Mouse (Mus musculus) intestine, embryonic 16.5 days (tissue): ENCODE measurements at regions not wholly inside any gene's neighbourhood (a gene's known extent, or its start where the extent isn't known, plus 50 kb on each side); places are given as distances from the start of the nearest gene placed in this dataset.
A peak's percentile ranks its signal among the peaks of the same experiment; 100 is the strongest.

Experiments used
- ATAC-seq: fragments of 200-750 bp; cut with Nextera tagmentation; 2 replicates; pipeline ENCODE4 v1.8.0; 2017; ENCODE audit warnings: moderate TSS enrichment, moderate library complexity
- H3K27ac ChIP-seq: fragments of 300-500 bp; sonication (generic); 2 replicates; pipeline ENCODE4 v1.5.1; 2014; ENCODE audit warnings: mild to moderate bottlenecking, low read length
- H3K27me3 ChIP-seq: fragments of 300-500 bp; sonication (generic); replicated peaks from 2 replicates; pipeline ENCODE4 v1.6.1; 2014; ENCODE audit warnings: low read length, control low read depth, mixed read lengths; ENCODE audit not compliant: control insufficient read depth, insufficient read depth
- H3K36me3 ChIP-seq: fragments of 300-500 bp; sonication (generic); 2 replicates; pipeline ENCODE4 v1.6.1; 2014; ENCODE audit warnings: low read length, control low read depth; ENCODE audit not compliant: control insufficient read depth, insufficient read depth
- H3K4me1 ChIP-seq: fragments of 300-500 bp; sonication (generic); 2 replicates; pipeline ENCODE4 v1.6.1; 2014; ENCODE audit warnings: low read length, control low read depth, mixed read lengths; ENCODE audit not compliant: control insufficient read depth, insufficient read depth
- H3K4me2 ChIP-seq: fragments of 300-500 bp; sonication (generic); 2 replicates; pipeline ENCODE4 v1.6.1; 2014; ENCODE audit warnings: low read depth, low read length, control low read depth
- H3K4me3 ChIP-seq: fragments of 300-500 bp; sonication (generic); 2 replicates; pipeline ENCODE4 v1.5.1; 2014; ENCODE audit warnings: mild to moderate bottlenecking, low read length
- H3K9ac ChIP-seq: fragments of 300-500 bp; sonication (generic); 2 replicates; pipeline ENCODE4 v1.6.1; 2014; ENCODE audit warnings: low read depth, low read length
- H3K9me3 ChIP-seq: fragments of 300-500 bp; sonication (generic); 2 replicates; pipeline ENCODE4 v1.6.1; 2016; ENCODE audit warnings: low read length, control low read depth; ENCODE audit not compliant: control insufficient read depth
- WGBS: fragments of 180-500 bp; shearing (Covaris S2); extraction: QIAGEN DNeasy Blood & Tissue Kit; methylation state at CpG from one replicate; pipeline ENCODE4 v1.1.7; 2014; 5-methylcytosine and 5-hydroxymethylcytosine counted together

DNA sequence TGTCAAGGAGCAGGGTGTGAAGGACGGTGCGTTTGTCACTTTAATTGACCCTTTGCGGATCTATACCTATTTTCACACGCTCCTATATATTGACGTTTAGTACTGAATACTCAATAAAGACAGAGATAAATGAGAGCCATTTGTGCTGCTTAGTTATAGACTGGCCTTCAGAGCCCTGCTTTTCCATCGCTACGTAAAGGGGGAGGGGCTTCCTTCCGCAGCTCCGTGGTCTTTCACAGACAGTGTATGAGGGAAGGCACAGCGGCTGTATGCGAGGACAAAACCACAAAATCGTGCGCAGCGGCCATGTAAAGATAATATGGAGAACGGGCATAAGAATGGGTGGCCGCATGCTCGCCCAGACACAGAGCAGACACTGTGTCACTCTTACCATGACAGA, 58.4 kb upstream of the Pced1b start:
- H3K4me3 ChIP-seq, result no peak overlapping the region
- H3K9me3 ChIP-seq, result no peaks in the 10 kb centered on the region
- H3K27ac ChIP-seq, result no peak overlapping the region
- H3K4me1 ChIP-seq, result no peaks in the 10 kb centered on the region
- no peak overlapping the region for H3K9ac ChIP-seq
- H3K36me3 ChIP-seq, result no peaks in the 10 kb centered on the region
- 82% methylated on average over 17 of the region's 17 CpGs for WGBS
- H3K4me2 ChIP-seq, result no peak overlapping the region
- ATAC-seq, result no peak
- no peaks in the 10 kb centered on the region for H3K27me3 ChIP-seq

- no peak for ATAC-seq
These were observed 59.1 kb upstream of the Pced1b start for GRCm38 (mm10) chr15:97187831-97188230.

GRCm38 (mm10) chr15:97186034-97186433, 60.9 kb upstream of the Pced1b start:
- Histone ChIP-seq H3K9ac (no peak overlapping the region), H3K4me1 (peaks cover 2% of the 10 kb centered on the region; the same call in 1 of the 2 replicates), H3K4me2 (no peak overlapping the region), H3K9me3 (no peaks in the 10 kb centered on the region), H3K27me3 (no peaks in the 10 kb centered on the region), H3K36me3 (no peaks in the 10 kb centered on the region), H3K4me3 (no peak overlapping the region), H3K27ac (no peak overlapping the region)
- 62% methylated on average over 8 of the region's 8 CpGs for WGBS
- no peak for ATAC-seq

More at GRCm38 (mm10) chr15:97187831-97188230, 59.1 kb upstream of the Pced1b start:
- no peak overlapping the region for H3K4me3 ChIP-seq
- H3K9ac ChIP-seq, result no peak overlapping the region
- peaks cover under 1% of the 10 kb centered on the region; the same call in 1 of the 2 replicates for H3K4me1 ChIP-seq
- H3K27me3 ChIP-seq, result no peaks in the 10 kb centered on the region
- no peaks in the 10 kb centered on the region for H3K9me3 ChIP-seq
- WGBS, result 32% methylated on average over 3 of the region's 3 CpGs
- no peak overlapping the region for H3K4me2 ChIP-seq
- H3K27ac ChIP-seq, result no peak overlapping the region
- H3K36me3 ChIP-seq, result no peaks in the 10 kb centered on the region

GRCm38 (mm10) chr15:97182617-97183038, 64.3 kb upstream of the Pced1b start:
- ATAC-seq, result peak; percentile 74

DNA sequence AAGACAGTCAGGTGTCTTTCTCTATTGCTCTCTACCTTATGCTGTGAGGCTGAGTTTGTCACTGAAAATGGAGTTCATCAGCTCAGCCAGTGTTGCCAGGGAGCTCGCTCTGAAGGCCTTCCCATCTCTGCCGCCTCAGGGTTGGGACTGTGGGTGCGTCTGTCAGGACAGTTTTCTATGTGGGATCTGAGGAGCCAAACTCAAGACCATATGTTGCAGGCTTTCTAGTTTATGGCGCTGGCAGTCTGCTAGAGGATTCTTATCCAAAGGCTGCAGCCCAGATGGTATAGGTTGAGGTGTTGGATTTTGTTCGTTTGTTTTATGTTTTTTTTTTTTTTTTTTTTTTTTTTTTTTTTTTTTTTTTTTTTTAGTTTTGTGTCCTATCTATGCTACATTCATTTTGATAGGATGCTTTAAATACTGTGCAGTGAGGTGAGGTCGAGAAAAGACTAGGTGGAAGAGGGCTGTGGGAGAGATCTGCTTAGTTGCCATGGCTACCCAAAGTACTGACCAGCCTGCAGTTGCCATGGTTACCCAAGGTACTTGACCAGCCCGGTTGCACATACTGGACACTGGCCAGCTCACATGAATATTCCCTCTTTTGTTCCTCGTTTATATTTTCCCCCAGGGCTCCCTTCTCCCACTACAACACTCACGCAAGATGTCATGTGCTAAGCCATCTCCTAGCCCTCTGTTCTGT, 65.8 kb upstream of the Pced1b start:
- 55% methylated on average over 9 of the region's 9 CpGs for WGBS
- H3K4me2 ChIP-seq, result no peak overlapping the region
- no peak overlapping the region for H3K4me3 ChIP-seq
- no peak overlapping the region for H3K9ac ChIP-seq
- ATAC-seq, result no peak
- no peaks in the 10 kb centered on the region for H3K9me3 ChIP-seq
- H3K27ac ChIP-seq, result no peak overlapping the region
- H3K36me3 ChIP-seq, result no peaks in the 10 kb centered on the region
- H3K27me3 ChIP-seq, result no peaks in the 10 kb centered on the region
- peaks cover 2% of the 10 kb centered on the region; the same call in 1 of the 2 replicates for H3K4me1 ChIP-seq

More at GRCm38 (mm10) chr15:97182617-97183038, 64.3 kb upstream of the Pced1b start:
- Histone ChIP-seq H3K4me3 (no peak overlapping the region), H3K9me3 (no peaks in the 10 kb centered on the region), H3K27me3 (no peaks in the 10 kb centered on the region), H3K4me1 (peaks cover 2% of the 10 kb centered on the region; the same call in 1 of the 2 replicates), H3K36me3 (no peaks in the 10 kb centered on the region), H3K9ac (no peak overlapping the region), H3K4me2 (no peak overlapping the region), H3K27ac (no peak overlapping the region)
- WGBS, result 34% methylated on average over 9 of the region's 9 CpGs

DNA sequence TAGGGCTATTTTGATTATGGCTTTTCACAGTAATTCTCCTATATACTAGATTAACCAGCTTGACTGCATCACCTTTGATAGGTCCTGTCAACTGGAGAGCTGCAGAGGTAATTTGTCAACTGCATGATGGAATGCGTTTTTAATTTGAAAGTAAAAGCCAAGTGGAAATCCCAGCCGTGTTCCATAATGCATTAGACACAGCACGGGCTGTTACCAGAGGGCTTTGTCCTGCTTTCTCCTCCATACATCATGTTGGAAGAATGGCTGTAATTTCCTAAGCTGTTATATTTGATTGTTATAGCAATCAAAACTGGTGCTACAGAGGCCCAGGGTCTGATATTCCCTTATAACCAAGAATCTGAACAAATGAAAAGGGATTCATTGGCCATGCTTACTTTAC, 68.6 kb upstream of the Pced1b start:
- 59% methylated on average over 3 of the region's 3 CpGs for WGBS

DNA sequence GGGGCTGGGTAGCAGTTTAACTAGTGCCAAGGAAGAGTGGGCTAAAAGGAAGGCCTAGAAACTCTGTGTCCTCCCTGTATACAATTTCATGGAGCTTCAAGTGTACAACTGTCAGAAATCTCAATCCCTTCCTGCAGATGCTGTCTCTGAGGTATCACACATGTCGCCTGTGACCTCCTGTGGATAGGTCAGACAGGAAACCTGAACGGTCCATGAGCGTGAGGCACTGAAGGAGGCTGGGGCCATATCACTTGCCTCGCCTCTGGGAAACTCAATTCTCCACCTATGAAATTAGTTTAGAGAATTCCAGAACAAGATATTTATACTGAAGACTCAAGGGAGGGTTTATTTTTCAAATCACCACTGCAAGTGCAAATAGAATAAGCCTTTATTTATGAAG, 69.1 kb upstream of the Pced1b start:
- H3K9me3 ChIP-seq, result no peaks in the 10 kb centered on the region
- peaks cover 15% of the 10 kb centered on the region; the same call in 1 of the 2 replicates for H3K4me1 ChIP-seq
- H3K27ac ChIP-seq, result no peak overlapping the region
- 63% methylated on average over 4 of the region's 4 CpGs for WGBS
- H3K4me2 ChIP-seq, result no peak overlapping the region
- no peaks in the 10 kb centered on the region for H3K27me3 ChIP-seq
- H3K36me3 ChIP-seq, result no peaks in the 10 kb centered on the region
- no peak overlapping the region for H3K9ac ChIP-seq
- no peak for ATAC-seq
- H3K4me3 ChIP-seq, result no peak overlapping the region

More for the DNA sequence above, 68.6 kb upstream of the Pced1b start:
- no peaks in the 10 kb centered on the region for H3K9me3 ChIP-seq
- no peaks in the 10 kb centered on the region for H3K36me3 ChIP-seq
- no peaks in the 10 kb centered on the region for H3K27me3 ChIP-seq
- no peak overlapping the region for H3K4me2 ChIP-seq
- peaks cover 15% of the 10 kb centered on the region; the same call in 1 of the 2 replicates for H3K4me1 ChIP-seq
- H3K9ac ChIP-seq, result no peak overlapping the region
- no peak overlapping the region for H3K4me3 ChIP-seq
- ATAC-seq, result no peak
- no peak overlapping the region for H3K27ac ChIP-seq

DNA sequence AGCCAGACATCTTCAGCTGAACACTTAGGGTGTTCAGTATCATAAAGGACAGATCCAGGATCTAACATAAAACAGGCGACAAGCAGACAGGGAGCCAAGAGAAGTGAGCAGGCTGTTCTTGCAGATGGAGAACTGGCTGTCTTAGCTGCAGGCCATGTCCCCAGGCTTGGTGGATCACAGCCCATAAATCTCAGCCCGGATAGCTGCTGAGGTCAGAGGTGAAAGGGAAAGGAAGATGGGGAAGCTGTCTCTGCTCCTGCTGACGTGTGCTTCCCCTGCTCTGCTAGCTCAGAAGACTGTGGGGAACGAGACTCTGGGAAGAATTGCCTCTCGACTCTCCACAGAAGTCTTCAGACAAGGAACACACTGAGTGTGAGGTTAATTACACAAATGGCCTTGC, 71.9 kb upstream of the Pced1b start:
- Histone ChIP-seq H3K27me3 (no peaks in the 10 kb centered on the region), H3K27ac (peak overlapping the region; percentile 34; the same call in 1 of the 2 replicates), H3K4me2 (no peak overlapping the region), H3K36me3 (no peaks in the 10 kb centered on the region), H3K9me3 (no peaks in the 10 kb centered on the region), H3K9ac (no peak overlapping the region), H3K4me1 (peaks cover 13% of the 10 kb centered on the region; the same call in 1 of the 2 replicates), H3K4me3 (no peak overlapping the region)
- WGBS, result 23% methylated on average over 5 of the region's 5 CpGs
- peak; percentile 55; the same call in 1 of the 2 replicates for ATAC-seq

- H3K4me2 ChIP-seq, result no peak overlapping the region
- WGBS, result 61% methylated on average over 17 of the region's 17 CpGs
- no peaks in the 10 kb centered on the region for H3K27me3 ChIP-seq
- H3K4me1 ChIP-seq, result peaks cover 13% of the 10 kb centered on the region; the same call in 1 of the 2 replicates
- H3K9ac ChIP-seq, result 0 out of 2 replicates have a peak overlapping the region, but pooled peaks have one; percentile 15
- H3K9me3 ChIP-seq, result no peaks in the 10 kb centered on the region
- H3K4me3 ChIP-seq, result no peak overlapping the region
- no peaks in the 10 kb centered on the region for H3K36me3 ChIP-seq
- ATAC-seq, result peak; percentile 33; the same call in 1 of the 2 replicates
- H3K27ac ChIP-seq, result no peak overlapping the region
These were observed 73.7 kb upstream of the Pced1b start for GRCm38 (mm10) chr15:97173233-97173632.
